Mouse (Mus musculus): ENCODE measurements around the gene Pa2g4.

DNA sequence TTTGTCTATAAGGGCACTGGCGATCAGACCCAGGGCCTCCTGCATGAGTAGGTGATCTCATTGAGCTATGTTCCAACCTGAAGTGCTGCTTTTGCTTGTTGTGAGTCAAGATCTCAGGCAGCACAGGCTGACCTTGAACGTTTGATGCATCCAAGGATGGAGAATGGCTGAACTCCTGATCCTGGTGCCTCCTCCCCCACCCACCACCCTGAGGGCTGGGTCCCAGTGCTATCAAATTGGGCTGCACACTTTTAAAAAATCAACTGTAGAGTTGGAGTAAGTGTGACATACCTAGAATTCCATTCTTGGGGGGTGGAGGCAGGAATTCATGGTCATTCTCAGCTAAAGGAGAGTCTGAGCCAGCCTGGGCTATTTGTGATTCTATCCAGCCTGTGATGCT, 40.7 kb upstream of the Pa2g4 start:
- TF ChIP-seq CTCF (IDR thresholded peaks at IDR 0.05; ENCODE audit: extremely low read depth, insufficient read depth, low read length) (no peak), POLR2A (IDR thresholded peaks at IDR 0.05; ENCODE audit: extremely low read depth, insufficient read depth, low read length) (no peak)
